8 mouse cellular contexts compared by ENCODE assay signal in genomic region chr9:41228425-41229224, GRCm38 (mm10).
DNase-seq lines count a peak whose midpoint lies in the region; ATAC-seq lines count a peak whose summit lies in the region.

No protein-coding gene starts in this region.

- H3K27me3 ChIP-seq in intestine, embryonic 14.5 days (replicated peaks; ENCODE audit: control insufficient read depth, insufficient read depth, low read length), result no peaks in the 10 kb centered on the region

- intact Hi-C loops in gastrocnemius, postnatal 14 days (cut with DNase I; ENCODE audit: low total_unique reads), result loop anchor here (5.0 to 10.0 kb wide), 4 partner anchors 149 to 724 kb away; no protein-coding TSS in a partner anchor
- intact Hi-C loops in left cerebral cortex, postnatal 14 days (cut with DNase I), result loop anchor here (2.0 to 5.0 kb wide), 5 partner anchors 149 to 744 kb away; no protein-coding TSS in a partner anchor

- H3K4me1 ChIP-seq in intestine, embryonic 14.5 days (replicated peaks; ENCODE audit: control insufficient read depth, insufficient read depth, low read length), result peaks cover 12% of the 10 kb centered on the region

- peak overlapping the region; percentile 35 for H3K4me3 ChIP-seq in intestine, embryonic 14.5 days (ENCODE audit: low read depth, low read length)

- no peaks in the 10 kb centered on the region for H3K9me3 ChIP-seq in intestine, embryonic 14.5 days (ENCODE audit: control insufficient read depth, low read length)

- peak; percentile 97 for ATAC-seq in common myeloid progenitor, adult 5-6 weeks (replicated peaks; ENCODE audit: low read depth, poor library complexity, severe bottlenecking)
- ATAC-seq in intestine, embryonic 14.5 days (replicated peaks; ENCODE audit: low FRiP score, low TSS enrichment, low read depth), result peak; percentile 92

- peak overlapping the region; percentile 52 for H3K9ac ChIP-seq in intestine, embryonic 14.5 days (ENCODE audit: low read length)

- peak overlapping the region; percentile 84 for H3K27ac ChIP-seq in intestine, embryonic 14.5 days (ENCODE audit: low read depth)

- no peaks in the 10 kb centered on the region for H3K36me3 ChIP-seq in intestine, embryonic 14.5 days (ENCODE audit: control insufficient read depth, insufficient read depth, low read length)

- H3K4me2 ChIP-seq in intestine, embryonic 14.5 days (ENCODE audit: low read length), result peak overlapping the region; percentile 55

- 5% methylated on average over 29 of the region's 29 CpGs for WGBS in intestine, embryonic 14.5 days

- peak; percentile 91 for DNase-seq in ZHBTc4 (ENCODE audit: low read depth, low spot score)
- peak; percentile 84 for DNase-seq in gastrocnemius, postnatal 14 days
- DNase-seq in intestine, embryonic 14.5 days (ENCODE audit: low spot score), result peak; percentile 97
- DNase-seq in left cerebral cortex, postnatal 14 days (ENCODE audit: low spot score in 2 of 2), result peak; percentile 93
- peak; percentile 95 for DNase-seq in mesoderm, embryonic 11.5 days (ENCODE audit: low read depth, low spot score)
- peak; percentile 78 to 80 for DNase-seq in right cerebral cortex, postnatal 36 days (ENCODE audit: low spot score in 2 of 2)
- DNase-seq in yolk sac, embryonic 10.5 days (ENCODE audit: low spot score), result peak; percentile 84

Comparison
In these comparisons a context has a peak if more than half of its experiments do, and no peak if none do; other contexts are left out.
1. Peak in every context shown above with its lines: DNase-seq, ATAC-seq, H3K4me3 ChIP-seq and H3K27ac ChIP-seq.